Mouse (Mus musculus) limb, embryonic 11.5 days (tissue): ENCODE results near the gene Acbd4. TPM values are rescaled to one million over a fixed set of nuclear protein-coding genes. Genes with fewer than 3 reads are reported as not detected.

Experiments
- ATAC-seq: fragments of 200-750 bp; cut with Nextera tagmentation; 2 replicates; pipeline ENCODE4 v1.8.0; 2017; ENCODE audit warnings: low read depth; ENCODE audit not compliant: insufficient number of reproducible peaks, low FRiP score, low TSS enrichment
- DNase-seq: peaks from one replicate; pipeline ENCODE4 v3.0.0-alpha.2; 2015; ENCODE audit warnings: low spot score
- H3K27ac ChIP-seq: fragments of 300-500 bp; sonication (generic); replicated peaks from 2 replicates; pipeline ENCODE4 v1.5.1; 2014; ENCODE audit warnings: low read depth, mild to moderate bottlenecking, low read length
- H3K27me3 ChIP-seq: fragments of 300-500 bp; sonication (generic); 2 replicates; pipeline ENCODE4 v1.6.1; 2014; ENCODE audit warnings: mild to moderate bottlenecking, low read length, mixed read lengths; ENCODE audit not compliant: control insufficient read depth, insufficient read depth
- H3K36me3 ChIP-seq: fragments of 300-500 bp; sonication (generic); 2 replicates; pipeline ENCODE4 v1.6.1; 2014; ENCODE audit warnings: mild to moderate bottlenecking, low read length, moderate library complexity, mixed read lengths; ENCODE audit not compliant: control insufficient read depth, insufficient read depth
- H3K4me1 ChIP-seq: fragments of 300-500 bp; sonication (generic); 2 replicates; pipeline ENCODE4 v1.6.1; 2014; ENCODE audit warnings: low read length, mixed read lengths; ENCODE audit not compliant: control insufficient read depth, insufficient read depth
- H3K4me2 ChIP-seq: fragments of 300-500 bp; sonication (generic); 2 replicates; pipeline ENCODE4 v1.6.1; 2014; ENCODE audit warnings: low read depth, mild to moderate bottlenecking, moderate library complexity; ENCODE audit not compliant: severe bottlenecking
- H3K4me3 ChIP-seq: fragments of 300-500 bp; sonication (generic); 2 replicates; pipeline ENCODE4 v1.5.1; 2014; ENCODE audit warnings: low read depth, low read length
- H3K9ac ChIP-seq: fragments of 300-500 bp; sonication (generic); 2 replicates; pipeline ENCODE4 v1.6.1; 2014; ENCODE audit warnings: mild to moderate bottlenecking, low read length
- H3K9me3 ChIP-seq: fragments of 300-500 bp; sonication (generic); 2 replicates; pipeline ENCODE4 v1.6.1; 2016; ENCODE audit warnings: low read length; ENCODE audit not compliant: control insufficient read depth
- WGBS: fragments of 180-500 bp; shearing (Covaris S2); extraction: QIAGEN DNeasy Blood & Tissue Kit; methylation state at CpG from one replicate; pipeline ENCODE4 v1.1.7; 2014; 5-methylcytosine and 5-hydroxymethylcytosine counted together
- polyA plus RNA-seq: library from polyadenylated mRNA; unstranded; fragments of >200 nt; fragmentation: Nextera tagmentation; extraction: Ambion mirVana; gene quantifications from 2 replicates; pipeline ENCODE4 v1.2.1, GENCODE M21; 2014

The Acbd4 gene
- polyA plus RNA-seq, 1 experiment from 2014 or later: 5.2 TPM

GRCm38 (mm10) chr11:103103621-103104020 is 2.1 kb downstream of the Acbd4 start:
- DNase-seq (no peak), ATAC-seq (no peak)
- H3K36me3 ChIP-seq: no peaks in the 10 kb centered on the region
- H3K27me3 ChIP-seq: peaks cover 29% of the 10 kb centered on the region
- H3K4me2 ChIP-seq: peak overlapping the region; percentile 84
- WGBS: 56% methylated on average over 8 of the region's 8 CpGs
- 0 out of 2 replicates have a peak, but pooled peaks cover 7% of the 10 kb centered on the region for H3K4me1 ChIP-seq
- H3K4me3 ChIP-seq: peak overlapping the region; percentile 30; the same call in 1 of the 2 replicates
- H3K27ac ChIP-seq: no peak overlapping the region
- no peaks in the 10 kb centered on the region for H3K9me3 ChIP-seq
- H3K9ac ChIP-seq: no peak overlapping the region

- Histone ChIP-seq H3K4me1 (0 out of 2 replicates have a peak, but pooled peaks cover 4% of the 10 kb centered on the region), H3K4me3 (no peak overlapping the region), H3K27me3 (peaks cover 29% of the 10 kb centered on the region), H3K9me3 (no peaks in the 10 kb centered on the region), H3K27ac (no peak overlapping the region), H3K4me2 (no peak overlapping the region), H3K36me3 (no peaks in the 10 kb centered on the region), H3K9ac (no peak overlapping the region)
- 80% methylated on average over 7 of the region's 7 CpGs for WGBS
- no peak for DNase-seq
- ATAC-seq: no peak
These were observed 3.0 kb downstream of the Acbd4 start for GRCm38 (mm10) chr11:103104469-103104868.

- WGBS: 57% methylated on average over 14 of the region's 14 CpGs
- H3K36me3 ChIP-seq: no peaks in the 10 kb centered on the region
- ATAC-seq (no peak), DNase-seq (no peak)
- H3K4me3 ChIP-seq: no peak overlapping the region
- no peak overlapping the region for H3K4me2 ChIP-seq
- H3K27me3 ChIP-seq: peaks cover 23% of the 10 kb centered on the region
- H3K27ac ChIP-seq: no peak overlapping the region
- no peak overlapping the region for H3K9ac ChIP-seq
- H3K4me1 ChIP-seq: 0 out of 2 replicates have a peak, but pooled peaks cover 4% of the 10 kb centered on the region
- no peaks in the 10 kb centered on the region for H3K9me3 ChIP-seq
These were observed 3.8 kb downstream of the Acbd4 start for GRCm38 (mm10) chr11:103105180-103105725.

- WGBS: 76% methylated on average over 6 of the region's 6 CpGs
- peaks cover 18% of the 10 kb centered on the region for H3K27me3 ChIP-seq
- no peaks in the 10 kb centered on the region for H3K36me3 ChIP-seq
- no peak overlapping the region for H3K4me2 ChIP-seq
- H3K27ac ChIP-seq: no peak overlapping the region
- H3K4me3 ChIP-seq: no peak overlapping the region
- H3K9me3 ChIP-seq: no peaks in the 10 kb centered on the region
- H3K9ac ChIP-seq: no peak overlapping the region
- H3K4me1 ChIP-seq: 0 out of 2 replicates have a peak, but pooled peaks cover 4% of the 10 kb centered on the region
- DNase-seq (no peak), ATAC-seq (no peak)
These were observed 4.3 kb downstream of the Acbd4 start for GRCm38 (mm10) chr11:103105810-103106209.

GRCm38 (mm10) chr11:103106386-103106785 is 4.9 kb downstream of the Acbd4 start:
- H3K36me3 ChIP-seq: no peaks in the 10 kb centered on the region
- H3K4me3 ChIP-seq: no peak overlapping the region
- H3K9ac ChIP-seq: no peak overlapping the region
- no peak for DNase-seq
- H3K4me1 ChIP-seq: peaks cover 7% of the 10 kb centered on the region; the same call in 1 of the 2 replicates
- ATAC-seq: no peak
- WGBS: 64% methylated on average over 4 of the region's 4 CpGs
- no peaks in the 10 kb centered on the region for H3K9me3 ChIP-seq
- peaks cover 17% of the 10 kb centered on the region for H3K27me3 ChIP-seq
- no peak overlapping the region for H3K27ac ChIP-seq
- H3K4me2 ChIP-seq: no peak overlapping the region

- no peak for DNase-seq
- Histone ChIP-seq H3K9me3 (no peaks in the 10 kb centered on the region), H3K27me3 (peaks cover 5% of the 10 kb centered on the region), H3K27ac (no peak overlapping the region), H3K9ac (peak overlapping the region; percentile 62), H3K36me3 (no peaks in the 10 kb centered on the region), H3K4me3 (peak overlapping the region; percentile 32), H3K4me1 (peaks cover 16% of the 10 kb centered on the region), H3K4me2 (peak overlapping the region; percentile 64)
- ATAC-seq: no peak
- WGBS: 14% methylated on average over 10 of the region's 10 CpGs
These were observed 9.8 kb downstream of the Acbd4 start for GRCm38 (mm10) chr11:103111301-103111700.

GRCm38 (mm10) chr11:103111881-103112551 is 10.5 kb downstream of the Acbd4 start:
- H3K27ac ChIP-seq: no peak overlapping the region
- H3K9ac ChIP-seq: peak overlapping the region; percentile 62
- H3K27me3 ChIP-seq: peaks cover 5% of the 10 kb centered on the region
- no peaks in the 10 kb centered on the region for H3K9me3 ChIP-seq
- DNase-seq: peak; percentile 74
- H3K36me3 ChIP-seq: no peaks in the 10 kb centered on the region
- peak overlapping the region; percentile 32 for H3K4me3 ChIP-seq
- ATAC-seq: no peak
- H3K4me2 ChIP-seq: peak overlapping the region; percentile 64
- H3K4me1 ChIP-seq: peaks cover 16% of the 10 kb centered on the region
- WGBS: under 1% methylated on average over 28 of the region's 28 CpGs

GRCm38 (mm10) chr11:103112552-103112912 is 11.1 kb downstream of the Acbd4 start:
- H3K9me3 ChIP-seq: no peaks in the 10 kb centered on the region
- peak overlapping the region; percentile 32; the same call in 1 of the 2 replicates for H3K4me3 ChIP-seq
- 15% methylated on average over 9 of the region's 9 CpGs for WGBS
- no peaks in the 10 kb centered on the region for H3K36me3 ChIP-seq
- peak overlapping the region; percentile 64 for H3K4me2 ChIP-seq
- no peak overlapping the region for H3K27ac ChIP-seq
- peaks cover 5% of the 10 kb centered on the region for H3K27me3 ChIP-seq
- no peak for DNase-seq
- ATAC-seq: no peak
- H3K4me1 ChIP-seq: peaks cover 16% of the 10 kb centered on the region
- H3K9ac ChIP-seq: peak overlapping the region; percentile 62; the same call in 1 of the 2 replicates
